Mouse (Mus musculus): ENCODE measurements around the gene Myh13. TPM values are rescaled to one million over a fixed set of nuclear protein-coding genes. Genes with fewer than 3 reads are reported as not detected.

Myh13 gene
- total and polyA plus RNA-seq, 3 experiments: 0.05 TPM; not detected in 2

DNA sequence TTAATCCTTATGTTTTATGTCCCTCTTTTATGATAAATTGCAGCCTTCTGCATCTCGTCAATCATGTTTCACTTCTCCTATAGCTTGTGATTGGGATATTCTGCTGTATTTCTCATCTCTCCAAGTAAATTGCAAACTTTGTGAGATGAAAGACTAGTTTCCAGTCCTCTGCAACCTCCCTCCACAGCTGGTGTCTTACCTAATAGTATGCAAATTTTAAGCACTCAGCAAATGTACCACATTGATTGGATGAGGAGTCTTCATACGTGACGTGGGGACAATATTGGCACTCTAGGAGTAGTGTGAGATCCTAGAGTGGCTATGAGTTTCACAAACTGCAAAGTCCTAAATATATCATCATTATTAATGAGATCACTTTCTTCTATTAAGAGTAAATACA lies 70.9 kb downstream of the Myh13 start:
- H3K79me2 ChIP-seq (replicated peaks; ENCODE audit: control insufficient read depth, insufficient read depth, low read length): no peaks in the 10 kb centered on the region

DNA sequence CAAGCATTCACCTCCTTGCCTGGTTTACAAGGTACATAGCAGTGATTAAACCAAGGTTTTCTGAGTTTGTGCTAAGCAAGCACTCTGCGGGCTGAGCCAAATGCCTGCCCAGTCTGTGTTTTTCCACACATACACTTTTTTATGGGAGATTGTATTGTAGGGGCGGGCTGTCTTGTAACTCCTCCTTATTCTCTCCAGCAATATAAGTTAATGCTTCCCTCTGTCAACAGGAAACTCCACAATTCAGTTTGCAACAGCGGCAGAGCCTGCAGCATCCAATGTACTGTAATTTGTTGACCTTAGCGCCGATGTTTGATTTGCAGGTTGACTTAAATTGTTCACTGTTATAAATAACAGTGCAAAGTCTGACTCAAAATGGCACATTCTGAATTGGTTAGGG lies 79.5 kb downstream of the Myh13 start:
- Histone ChIP-seq H3K79me2 (replicated peaks; ENCODE audit: control insufficient read depth, insufficient read depth, low read length) (no peaks in the 10 kb centered on the region), H3K36me3 (ENCODE audit: control insufficient read depth, insufficient read depth, low read length) (no peaks in the 10 kb centered on the region), H3K27me3 (ENCODE audit: control insufficient read depth, insufficient read depth, low read length) (no peaks in the 10 kb centered on the region), H3K4me3 (no peak overlapping the region), H3K9ac (ENCODE audit: low read depth, low read length) (no peak overlapping the region), H3K27ac (no peak overlapping the region), H3K4me1 (ENCODE audit: control insufficient read depth, insufficient read depth, low read length) (peaks cover 2% of the 10 kb centered on the region)
- intact Hi-C loops (cut with DNase I): no loop called here
- TF ChIP-seq CTCF (IDR thresholded peaks at IDR 0.05) (no peak), EP300 (IDR thresholded peaks at IDR 0.05; ENCODE audit: insufficient read depth, low read depth, low read length) (no peak), POLR2A (IDR thresholded peaks at IDR 0.05; ENCODE audit: insufficient read depth, low read depth, low read length) (no peak)
- WGBS: 82% methylated on average over 5 of the region's 5 CpGs
- DNase-seq: no peak

More for the DNA sequence above, 70.9 kb downstream of the Myh13 start:
- Histone ChIP-seq H3K36me3 (ENCODE audit: control insufficient read depth, insufficient read depth, low read length) (no peaks in the 10 kb centered on the region), H3K27me3 (ENCODE audit: control insufficient read depth, insufficient read depth, low read length) (no peaks in the 10 kb centered on the region), H3K9ac (ENCODE audit: low read depth, low read length) (no peak overlapping the region), H3K4me1 (ENCODE audit: control insufficient read depth, insufficient read depth, low read length) (no peaks in the 10 kb centered on the region; the same call in 1 of the 2 replicates), H3K27ac (no peak overlapping the region), H3K4me3 (no peak overlapping the region)
- intact Hi-C loops (cut with DNase I): no loop called here
- WGBS: 83% methylated on average over 3 of the region's 3 CpGs
- TF ChIP-seq POLR2A (IDR thresholded peaks at IDR 0.05; ENCODE audit: insufficient read depth, low read depth, low read length) (no peak), CTCF (IDR thresholded peaks at IDR 0.05) (no peak), EP300 (IDR thresholded peaks at IDR 0.05; ENCODE audit: insufficient read depth, low read depth, low read length) (no peak)
- DNase-seq: no peak

GRCm38 (mm10) chr11:67414346-67414940 lies 93.0 kb downstream of the Myh13 start:
- Histone ChIP-seq H3K4me3 (no peak overlapping the region), H3K4me1 (ENCODE audit: control insufficient read depth, insufficient read depth, low read length) (no peaks in the 10 kb centered on the region), H3K36me3 (ENCODE audit: control insufficient read depth, insufficient read depth, low read length) (no peaks in the 10 kb centered on the region), H3K9ac (ENCODE audit: low read depth, low read length) (no peak overlapping the region), H3K27me3 (ENCODE audit: control insufficient read depth, insufficient read depth, low read length) (no peaks in the 10 kb centered on the region), H3K79me2 (replicated peaks; ENCODE audit: control insufficient read depth, insufficient read depth, low read length) (no peaks in the 10 kb centered on the region), H3K27ac (no peak overlapping the region)
- no peak for TF ChIP-seq EP300 (IDR thresholded peaks at IDR 0.05; ENCODE audit: insufficient read depth, low read depth, low read length)
- no peak for TF ChIP-seq POLR2A (IDR thresholded peaks at IDR 0.05; ENCODE audit: insufficient read depth, low read depth, low read length)
- WGBS: 60% methylated on average over 6 of the region's 6 CpGs
- intact Hi-C loops (cut with DNase I): no loop called here
- DNase-seq: no peak

Other genes starting within 250 kb of the Myh13 start
- not detected for gene Myh3, start 243.4 kb upstream of the Myh13 start, total RNA-seq (2021)
- not detected in 2 replicates for gene Myh3, start 243.4 kb upstream of the Myh13 start, polyA plus RNA-seq (2012; rRNA removed)
- gene Myh2, start 150.6 kb upstream of the Myh13 start, total RNA-seq (2021): not detected
- not detected in 2 replicates for gene Myh2, start 150.6 kb upstream of the Myh13 start, polyA plus RNA-seq (2012; rRNA removed)
- not detected for gene Myh1, start 121.6 kb upstream of the Myh13 start, total RNA-seq (2021)
- gene Myh1, start 121.6 kb upstream of the Myh13 start, polyA plus RNA-seq (2012; rRNA removed): 0.03 TPM in 1 of 2 replicates, not detected in the other
- under 1 TPM in 1 of 2 experiments, not detected in 1; 0.05 TPM for gene Myh4, start 83.6 kb upstream of the Myh13 start, total RNA-seq (2021)
- gene Myh4, start 83.6 kb upstream of the Myh13 start, polyA plus RNA-seq (2012; rRNA removed): not detected in 2 replicates
- not detected for gene Myh8, start 44.5 kb upstream of the Myh13 start, total RNA-seq (2021)
- gene Myh8, start 44.5 kb upstream of the Myh13 start, polyA plus RNA-seq (2012; rRNA removed): 0.06 TPM in 1 of 2 replicates, not detected in the other
- 10 to 100 TPM in 1 of 2 experiments, 1 to 10 TPM in 1; 9.3 to 11.5 TPM for gene Gas7, start 133.8 kb downstream of the Myh13 start, total RNA-seq (2021)
- gene Gas7, start 133.8 kb downstream of the Myh13 start, polyA plus RNA-seq (2012; rRNA removed): 5.8 and 8.6 TPM in 2 replicates